Mouse (Mus musculus) gastrocnemius, postnatal 10 days (tissue): ENCODE data around the gene Tcp11. TPM values are rescaled to one million over a fixed set of nuclear protein-coding genes. Genes with fewer than 3 reads are reported as not detected.

ENCODE experiments used
- DNase-seq: peaks from one replicate; pipeline ENCODE4 v3.0.0; 2021; ENCODE audit warnings: mixed read lengths
- total RNA-seq, 2 experiments: library from RNA; stranded (reverse); gene quantifications; 2 replicates each; pipeline ENCODE4 v1.2.3; 2021

Tcp11 gene
- total RNA-seq, 2 experiments from 2014 or later = not detected

GRCm38 (mm10) chr17:28084395-28084905 lies 4.0 kb upstream of the Tcp11 start:
- no peak for DNase-seq

- DNase-seq = no peak
Observed at GRCm38 (mm10) chr17:28082863-28083262, 2.4 kb upstream of the Tcp11 start.

- no peak for DNase-seq
Observed at GRCm38 (mm10) chr17:28081856-28082255, 1.4 kb upstream of the Tcp11 start.

GRCm38 (mm10) chr17:28081385-28081784 lies 946 bp upstream of the Tcp11 start:
- DNase-seq = no peak

- no peak for DNase-seq
Observed at GRCm38 (mm10) chr17:28080817-28081165, 352 bp upstream of the Tcp11 start.

GRCm38 (mm10) chr17:28079618-28080017 lies 821 bp downstream of the Tcp11 start:
- DNase-seq = peak; percentile 86

GRCm38 (mm10) chr17:28078028-28078427 lies 2.4 kb downstream of the Tcp11 start:
- no peak for DNase-seq

GRCm38 (mm10) chr17:28074486-28074885 lies 6.0 kb downstream of the Tcp11 start:
- DNase-seq = no peak

GRCm38 (mm10) chr17:28072730-28073129 lies 7.7 kb downstream of the Tcp11 start:
- DNase-seq = no peak

- no peak for DNase-seq
Observed at GRCm38 (mm10) chr17:28070256-28070655, 10.2 kb downstream of the Tcp11 start.

- DNase-seq = no peak
Observed at GRCm38 (mm10) chr17:28069446-28069845, 11.0 kb downstream of the Tcp11 start.

- DNase-seq = no peak
Observed at GRCm38 (mm10) chr17:28067303-28067702, 13.1 kb downstream of the Tcp11 start.

- no peak for DNase-seq
Observed at GRCm38 (mm10) chr17:28063163-28063562, 17.3 kb downstream of the Tcp11 start.

GRCm38 (mm10) chr17:28062710-28063109 lies 17.7 kb downstream of the Tcp11 start:
- no peak for DNase-seq

GRCm38 (mm10) chr17:28061472-28061871 lies 19.0 kb downstream of the Tcp11 start:
- peak; percentile 46 for DNase-seq

GRCm38 (mm10) chr17:28060681-28061080 lies 19.8 kb downstream of the Tcp11 start:
- DNase-seq = no peak

- DNase-seq = no peak
Observed at GRCm38 (mm10) chr17:28058346-28058745, 22.1 kb downstream of the Tcp11 start.

- no peak for DNase-seq
Observed at GRCm38 (mm10) chr17:28052293-28052863, 28.1 kb downstream of the Tcp11 start.

- no peak for DNase-seq
Observed at GRCm38 (mm10) chr17:28050210-28050609, 30.2 kb downstream of the Tcp11 start.

- no peak for DNase-seq
Observed at GRCm38 (mm10) chr17:28048425-28048824, 32.0 kb downstream of the Tcp11 start.

- DNase-seq = no peak
Observed at GRCm38 (mm10) chr17:28047520-28047919, 32.9 kb downstream of the Tcp11 start.

- no peak for DNase-seq
Observed at GRCm38 (mm10) chr17:28047017-28047416, 33.4 kb downstream of the Tcp11 start.

GRCm38 (mm10) chr17:28042299-28042771 lies 38.1 kb downstream of the Tcp11 start:
- DNase-seq = peak; percentile 56

GRCm38 (mm10) chr17:28041298-28041697 lies 39.1 kb downstream of the Tcp11 start:
- DNase-seq = no peak

GRCm38 (mm10) chr17:28040620-28041019 lies 39.8 kb downstream of the Tcp11 start:
- no peak for DNase-seq
